Mouse (Mus musculus): ENCODE results near the gene Pfn3.

DNA sequence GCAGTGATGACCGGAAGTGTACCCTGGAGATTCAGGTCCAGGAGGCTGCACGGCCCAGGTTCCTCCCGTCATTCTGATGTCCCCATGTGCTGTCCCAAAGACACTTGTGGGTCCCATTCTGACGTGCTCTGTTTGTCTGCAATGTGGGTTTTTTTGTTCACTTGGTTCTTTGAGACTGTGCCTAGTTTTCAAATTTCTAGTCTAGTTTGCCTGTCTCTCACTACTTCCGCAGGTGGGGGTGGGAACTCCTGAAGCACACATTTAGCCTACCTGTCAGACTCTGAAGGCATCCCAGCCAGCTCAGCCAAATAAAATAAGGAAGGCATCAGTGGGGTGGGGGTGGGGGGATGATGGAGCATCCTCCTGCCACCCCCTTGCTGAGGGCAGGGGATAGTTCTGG, 33.1 kb upstream of the Pfn3 start:
- TF ChIP-seq CTCF (IDR thresholded peaks at IDR 0.05) (no peak), EP300 (IDR thresholded peaks at IDR 0.05) (no peak)
